In genomic region chr2:30236426-30237198, GRCm38 (mm10) we compare ENCODE assay signal across 9 mouse cellular contexts. TPM values are rescaled to one million over a fixed set of nuclear protein-coding genes. Genes with fewer than 3 reads are reported as not detected.
DNase-seq lines count a peak whose midpoint lies in the region; ATAC-seq and TF ChIP-seq lines count a peak whose summit lies in the region.
"Had no signal": no experiment of that assay in that cellular context is flagged by ENCODE, and none has a peak within 500 bp of the region (broad histone marks: within the 10 kb centered on the region; RNA-seq: fewer than 3 reads in every experiment).

No protein-coding gene starts in this region.

- no peak for ATAC-seq in kidney, embryonic 16.5 days (ENCODE audit: low FRiP score, low TSS enrichment)

- TF ChIP-seq CTCF in bone marrow, adult 2 months (IDR thresholded peaks at IDR 0.05; ENCODE audit: control insufficient read depth, insufficient read depth, low read length) = no peak

- no peaks in the 10 kb centered on the region for H3K27me3 ChIP-seq in kidney, embryonic 16.5 days (ENCODE audit: insufficient read depth, low read length)

- H3K9ac ChIP-seq in kidney, embryonic 16.5 days (replicated peaks; ENCODE audit: low read length) = peak overlapping the region; percentile 79

- 2% methylated on average over 18 of the region's 18 CpGs for WGBS in kidney, embryonic 16.5 days
- 4% methylated on average over 18 of the region's 18 CpGs for WGBS in bone marrow, adult 2 months

- H3K4me3 ChIP-seq in kidney, embryonic 16.5 days (ENCODE audit: low read length) = peak overlapping the region; percentile 70
- H3K4me3 ChIP-seq in bone marrow, adult 2 months (replicated peaks; ENCODE audit: control insufficient read depth, low read depth, low read length) = peak overlapping the region; percentile 93

- TF ChIP-seq POLR2A in bone marrow, adult 2 months (IDR thresholded peaks at IDR 0.05; ENCODE audit: borderline replicate concordance, control insufficient read depth, low read depth, low read length) = no peak

- H3K9me3 ChIP-seq in kidney, embryonic 16.5 days (ENCODE audit: low read length) = peaks cover under 1% of the 10 kb centered on the region; the same call in 1 of the 2 replicates

- no peak for DNase-seq in kidney, adult 18-20 months
- DNase-seq in gonadal fat pad, adult 2 months (ENCODE audit: low read depth) = peak; percentile 73
- peak; percentile 38 for DNase-seq in lung, postnatal 10 days
- DNase-seq in adrenal gland, postnatal 4 days (ENCODE audit: low spot score in 2 of 2) = no peak
- no peak for DNase-seq in right cerebral cortex, postnatal 25 days
- DNase-seq in natural killer cell, adult 2 months (ENCODE audit: low spot score in 2 of 2) = no peak

- peak overlapping the region; percentile 85 for H3K4me2 ChIP-seq in kidney, embryonic 16.5 days (replicated peaks; ENCODE audit: low read depth, low read length)

- peak overlapping the region; percentile 89 for H3K27ac ChIP-seq in kidney, embryonic 16.5 days (ENCODE audit: low read length)
- peak overlapping the region; percentile 89 for H3K27ac ChIP-seq in bone marrow, adult 2 months (ENCODE audit: control insufficient read depth, insufficient read depth, low read depth, low read length, poor library complexity)

- peaks cover 20% of the 10 kb centered on the region for H3K4me1 ChIP-seq in kidney, embryonic 16.5 days (ENCODE audit: insufficient read depth, low read length)
- H3K4me1 ChIP-seq in bone marrow, adult 2 months (ENCODE audit: control insufficient read depth, insufficient read depth, low read length) = peaks cover 5% of the 10 kb centered on the region; the same call in 1 of the 2 replicates

- H3K36me3 ChIP-seq in kidney, embryonic 16.5 days (ENCODE audit: insufficient read depth, low read length) = peaks cover 11% of the 10 kb centered on the region

RNA-seq across cellular contexts. Expression of gene Lrrc8a, which starts 0.9 kb away (rescaled TPM):
- 43.8 and 46.2 TPM in 2 replicates for polyA plus RNA-seq in kidney, embryonic 16.5 days (2015; fragmentation: Nextera tagmentation; extraction: Ambion mirVana)
- 7.1 and 11.5 TPM in 2 replicates for polyA plus RNA-seq in bone marrow, adult 2 months (2011; ENCODE audit: insufficient read depth, insufficient read length, low replicate concordance, missing spikeins)
- polyA plus RNA-seq in gonadal fat pad, adult 2 months (2012; rRNA removed) = 28.4 and 29.3 TPM in 2 replicates
- 10 to 100 TPM; 46.2 to 47.3 TPM for total RNA-seq in adrenal gland, postnatal 4 days (2021)

RNA-seq across cellular contexts. Expression of gene Gm28035, which starts 3.8 kb away (rescaled TPM):
- polyA plus RNA-seq in kidney, embryonic 16.5 days (2015; fragmentation: Nextera tagmentation; extraction: Ambion mirVana) = 0.45 TPM in 2 replicates
- polyA plus RNA-seq in bone marrow, adult 2 months (2011; ENCODE audit: insufficient read depth, insufficient read length, low replicate concordance, missing spikeins) = 2.5 TPM in 1 of 2 replicates, not detected in the other
- polyA plus RNA-seq in gonadal fat pad, adult 2 months (2012; rRNA removed) = 9.6 and 11.8 TPM in 2 replicates
- total RNA-seq in adrenal gland, postnatal 4 days (2021) = 1 to 10 TPM; 1.3 TPM
- total RNA-seq: common myeloid progenitor, adult 5-6 weeks had no signal

RNA-seq across cellular contexts. Expression of gene Phyhd1, which starts 29.4 kb away (rescaled TPM):
- 15.8 and 16.0 TPM in 2 replicates for polyA plus RNA-seq in kidney, embryonic 16.5 days (2015; fragmentation: Nextera tagmentation; extraction: Ambion mirVana)
- polyA plus RNA-seq in bone marrow, adult 2 months (2011; ENCODE audit: insufficient read depth, insufficient read length, low replicate concordance, missing spikeins) = 15.4 and 23.0 TPM in 2 replicates
- polyA plus RNA-seq in gonadal fat pad, adult 2 months (2012; rRNA removed) = 51.9 and 62.7 TPM in 2 replicates
- 10 to 100 TPM; 15.4 to 16.6 TPM for total RNA-seq in adrenal gland, postnatal 4 days (2021)

RNA-seq across cellular contexts. Expression of gene Kyat1, which starts 31.0 kb away (rescaled TPM):
- 12.0 and 13.4 TPM in 2 replicates for polyA plus RNA-seq in kidney, embryonic 16.5 days (2015; fragmentation: Nextera tagmentation; extraction: Ambion mirVana)
- 4.2 and 6.5 TPM in 2 replicates for polyA plus RNA-seq in bone marrow, adult 2 months (2011; ENCODE audit: insufficient read depth, insufficient read length, low replicate concordance, missing spikeins)
- 83.0 and 87.2 TPM in 2 replicates for polyA plus RNA-seq in gonadal fat pad, adult 2 months (2012; rRNA removed)
- total RNA-seq in adrenal gland, postnatal 4 days (2021) = 10 to 100 TPM; 19.9 to 21.6 TPM

RNA-seq across cellular contexts. Expression of gene Gm28038, which starts 44.2 kb away (rescaled TPM):
- polyA plus RNA-seq in kidney, embryonic 16.5 days (2015; fragmentation: Nextera tagmentation; extraction: Ambion mirVana) = not detected in 2 replicates
- polyA plus RNA-seq in bone marrow, adult 2 months (2011; ENCODE audit: insufficient read depth, insufficient read length, low replicate concordance, missing spikeins) = 8.7 TPM in 1 of 2 replicates, not detected in the other
- polyA plus RNA-seq in gonadal fat pad, adult 2 months (2012; rRNA removed) = not detected in 2 replicates
- not detected for total RNA-seq in adrenal gland, postnatal 4 days (2021)
- total RNA-seq: common myeloid progenitor, adult 5-6 weeks had no signal

Comparison
In these comparisons a context has a peak if more than half of its experiments do, and no peak if none do; other contexts are left out.
1. DNase-seq: peak in gonadal fat pad, adult 2 months (single experiment) and lung, postnatal 10 days (single experiment); none in kidney, adult 18-20 months (single experiment), adrenal gland, postnatal 4 days (0 of 2), right cerebral cortex, postnatal 25 days (single experiment) and natural killer cell, adult 2 months (0 of 2).